14 mouse cellular contexts compared by ENCODE assay signal in the genomic region with DNA sequence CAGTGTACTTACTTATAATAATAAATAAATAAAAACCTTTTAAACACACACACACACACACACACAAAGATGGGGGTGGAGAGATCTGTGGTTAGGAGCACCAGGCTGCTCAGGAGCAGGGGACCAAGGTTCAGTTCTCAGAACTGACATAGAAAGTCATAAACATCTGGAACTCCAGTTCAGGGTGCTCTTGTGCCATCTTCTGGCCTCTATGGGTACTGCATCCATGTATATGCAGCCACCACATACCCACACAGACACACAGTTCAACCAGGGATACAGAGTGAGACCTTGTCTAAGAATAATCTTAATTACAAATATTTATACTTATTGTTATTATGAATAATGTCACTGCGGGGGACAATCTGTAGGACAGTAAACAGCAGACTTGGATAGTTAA. TPM values are rescaled to one million over a fixed set of nuclear protein-coding genes. Genes with fewer than 3 reads are reported as not detected.
A peak's percentile ranks its signal among the peaks of the same experiment; 100 is the strongest.
DNase-seq lines count a peak whose midpoint lies in the region; ATAC-seq and TF ChIP-seq lines count a peak whose summit lies in the region.
"Had no signal": no experiment of that assay in that cellular context is flagged by ENCODE, and none has a peak within 500 bp of the region (broad histone marks: within the 10 kb centered on the region; RNA-seq: fewer than 3 reads in every experiment).

No protein-coding gene starts in this region.

- H3K36me3 ChIP-seq in MEL (ENCODE audit: control insufficient read depth in 1 of 2, insufficient read depth in 2 of 2, low read length in 2 of 2): no peaks in the 10 kb centered on the region
- H3K36me3 ChIP-seq: hindbrain, embryonic 10.5 days; liver, embryonic 13.5 days had no signal

- DNase-seq in CD4-positive, CD25-positive, alpha-beta regulatory T cell, adult 2 months (ENCODE audit: low read depth, low spot score): peak; percentile 33
- no peak for DNase-seq in layer of hippocampus, adult 2 months (ENCODE audit: low spot score in 2 of 2)
- no peak for DNase-seq in layer of hippocampus, postnatal 14 days (ENCODE audit: low spot score in 2 of 2)
- peak; percentile 32 for DNase-seq in MEL (ENCODE audit: low read depth, low spot score)
- no peak for DNase-seq in kidney, adult 9 months
- DNase-seq in layer of hippocampus, adult 9-10 months (ENCODE audit: low spot score): no peak
- DNase-seq: cerebellum, postnatal 14 days; kidney, postnatal 14 days; liver, embryonic 13.5 days; right cerebral cortex, postnatal 4 days had no signal

- no peak for TF ChIP-seq POLR2A in MEL (IDR thresholded peaks at IDR 0.05; ENCODE audit: control insufficient read depth in 1 of 2, insufficient read depth in 1 of 2, low read depth in 1 of 2, low read length in 2 of 2, poor library complexity in 1 of 2)

- H3K27ac ChIP-seq in layer of hippocampus, adult 2 months: no peak overlapping the region
- H3K27ac ChIP-seq in MEL (ENCODE audit: control insufficient read depth, low read depth, low read length): no peak overlapping the region
- H3K27ac ChIP-seq: hindbrain, embryonic 10.5 days; liver, embryonic 13.5 days had no signal

- H3K79me2 ChIP-seq in MEL (ENCODE audit: control insufficient read depth, insufficient read depth, low read length, poor library complexity): no peaks in the 10 kb centered on the region

- TF ChIP-seq EP300 in MEL (IDR thresholded peaks at IDR 0.05; ENCODE audit: low read depth in 1 of 2, low read length in 2 of 2): no peak

- no peaks in the 10 kb centered on the region for H3K9me3 ChIP-seq in MEL (replicated peaks; ENCODE audit: insufficient read depth, low read length)

- TF ChIP-seq RAD21 in MEL (IDR thresholded peaks at IDR 0.05; ENCODE audit: low read depth, low read length): peak; percentile 44

- ATAC-seq in CD4-positive, CD25-positive, alpha-beta regulatory T cell, adult 4 months: no peak
- ATAC-seq in megakaryocyte progenitor cell, adult 5-6 weeks (replicated peaks; ENCODE audit: poor library complexity): peak; percentile 46; the same call in 1 of the 2 replicates

- no peaks in the 10 kb centered on the region for H3K27me3 ChIP-seq in MEL (ENCODE audit: control insufficient read depth in 1 of 2, insufficient read depth in 2 of 2, low read length in 2 of 2)
- H3K27me3 ChIP-seq: liver, embryonic 13.5 days had no signal

- H3K4me1 ChIP-seq in MEL (ENCODE audit: control insufficient read depth in 1 of 2, insufficient read depth in 2 of 2, low read length in 2 of 2): no peaks in the 10 kb centered on the region
- H3K4me1 ChIP-seq: hindbrain, embryonic 10.5 days; liver, embryonic 13.5 days had no signal

- no peak overlapping the region for H3K9ac ChIP-seq in MEL (ENCODE audit: control insufficient read depth, low read depth, low read length, poor library complexity, severe bottlenecking)
- H3K9ac ChIP-seq: liver, embryonic 13.5 days had no signal

- no peak overlapping the region for H3K4me3 ChIP-seq in layer of hippocampus, adult 2 months
- no peak overlapping the region for H3K4me3 ChIP-seq in MEL (ENCODE audit: control insufficient read depth in 1 of 2, insufficient read depth in 1 of 2, low read depth in 2 of 2, low read length in 2 of 2)
- H3K4me3 ChIP-seq: hindbrain, embryonic 10.5 days; liver, embryonic 13.5 days; myocyte had no signal

- TF ChIP-seq CTCF in layer of hippocampus, adult 2 months (conservative IDR thresholded peaks at IDR 0.05): peak; percentile 64
- peak; percentile 29 to 56 (median 51); a peak in 5 of 6 replicates for TF ChIP-seq CTCF in MEL (IDR thresholded peaks at IDR 0.05 in 2 of 3, conservative IDR thresholded peaks at IDR 0.05 in 1 of 3; ENCODE audit: control insufficient read depth in 1 of 3, insufficient read depth in 1 of 3, low read depth in 2 of 3, low read length in 3 of 3, poor library complexity in 1 of 3, severe bottlenecking in 1 of 3)

TF ChIP-seq in MEL, 35 proteins besides CTCF, POLR2A, EP300 and RAD21:
- TF ChIP-seq SMC3 (IDR thresholded peaks at IDR 0.05; ENCODE audit: low read depth, low read length) (peak; percentile 42), POLR2AphosphoS5 (IDR thresholded peaks at IDR 0.05; ENCODE audit: borderline replicate concordance, low read depth, low read length) (no peak)

RNA-seq across cellular contexts. Expression of gene Rph3a, which starts 26.9 kb away (rescaled TPM):
- polyA plus RNA-seq in CD4-positive, CD25-positive, alpha-beta regulatory T cell, adult 4 months (2017; shearing (Covaris generic)): not detected
- total RNA-seq in layer of hippocampus, adult 2 months (2021): 100 to 1,000 TPM; 226 to 235 TPM
- total RNA-seq in layer of hippocampus, postnatal 14 days (2021): 100 to 1,000 TPM; 178 TPM
- total RNA-seq in MEL (2012; rRNA removed): not detected in 2 replicates
- polyA plus RNA-seq in MEL (2012; ENCODE audit: insufficient read depth in 1 of 2, insufficient read length in 2 of 2, low read depth in 1 of 2, low replicate concordance in 2 of 2, missing spikeins in 1 of 2): not detected
- not detected in 2 replicates for total RNA-seq in megakaryocyte progenitor cell, adult 5-6 weeks (2015)
- not detected in 2 replicates for total RNA-seq in megakaryocyte progenitor cell, adult 5-6 weeks (2017)

Comparison
In these comparisons a context has a peak if more than half of its experiments do, and no peak if none do; other contexts are left out.
1. DNase-seq: peak in CD4-positive, CD25-positive, alpha-beta regulatory T cell, adult 2 months (single experiment) and MEL (single experiment); none in layer of hippocampus, adult 2 months (0 of 2), layer of hippocampus, postnatal 14 days (0 of 2), kidney, adult 9 months (single experiment) and layer of hippocampus, adult 9-10 months (single experiment).
2. RNA of gene Rph3a, which starts 26.9 kb away (total RNA-seq): 226 to 235 TPM in layer of hippocampus, adult 2 months and 178 TPM in layer of hippocampus, postnatal 14 days; not detected in MEL and not detected in megakaryocyte progenitor cell, adult 5-6 weeks; every median in the first group is over 100 times any median in the second.